Mouse (Mus musculus) kidney, postnatal 25 days (tissue): ENCODE data around the gene Luzp2.
"Not testable (repeated sequence)": the region's sequence is repeated elsewhere in the genome, so short reads cannot be mapped to it uniquely, and the experiment has no call there.

Experiments used
- DNase-seq, 2 experiments: peaks; one replicate each; pipeline ENCODE4 v3.0.0; 2021; ENCODE audit warnings: mixed read lengths in 2 of 2

Luzp2 gene

GRCm38 (mm10) chr7:55009173-55009771 lies 174.0 kb downstream of the Luzp2 start:
- DNase-seq: no peak

- DNase-seq: not testable (repeated sequence)
Measured at GRCm38 (mm10) chr7:55133850-55134249, 298.6 kb downstream of the Luzp2 start.

GRCm38 (mm10) chr7:55188927-55189326 lies 353.6 kb downstream of the Luzp2 start:
- no peak for DNase-seq

GRCm38 (mm10) chr7:55189496-55189895 lies 354.2 kb downstream of the Luzp2 start:
- DNase-seq: no peak

- no peak for DNase-seq
Measured at GRCm38 (mm10) chr7:55190655-55191054, 355.4 kb downstream of the Luzp2 start.

GRCm38 (mm10) chr7:55198806-55199205 lies 363.5 kb downstream of the Luzp2 start:
- DNase-seq: no peak

- no peak for DNase-seq
Measured at GRCm38 (mm10) chr7:55222997-55223396, 387.7 kb downstream of the Luzp2 start.

- DNase-seq: no peak
Measured at GRCm38 (mm10) chr7:55229407-55229806, 394.1 kb downstream of the Luzp2 start.
